Mouse (Mus musculus): ENCODE measurements at regions not wholly inside any gene's neighbourhood (a gene's known extent, or its start where the extent isn't known, plus 50 kb on each side); places are given as distances from the start of the nearest gene placed in this dataset.

GRCm38 (mm10) chr7:69326311-69326710 lies 577.3 kb upstream of the Arrdc4 start:
- DNase-seq (ENCODE audit: extremely low spot score in 1 of 2, low spot score in 1 of 2): no peak

GRCm38 (mm10) chr7:69277056-69277705 lies 528.1 kb upstream of the Arrdc4 start:
- no peak for DNase-seq (ENCODE audit: extremely low spot score in 1 of 2, low spot score in 1 of 2)

- no peak for DNase-seq (ENCODE audit: extremely low spot score in 1 of 2, low spot score in 1 of 2)
These were observed 527.5 kb upstream of the Arrdc4 start for GRCm38 (mm10) chr7:69276376-69277055.

GRCm38 (mm10) chr7:69273670-69274069 lies 524.6 kb upstream of the Arrdc4 start:
- DNase-seq (ENCODE audit: extremely low spot score in 1 of 2, low spot score in 1 of 2): no peak

- DNase-seq (ENCODE audit: extremely low spot score in 1 of 2, low spot score in 1 of 2): no peak
These were observed 495.5 kb upstream of the Arrdc4 start for GRCm38 (mm10) chr7:69244519-69244918.

- peak in 1 of 2 experiments; percentile 9 for DNase-seq (ENCODE audit: extremely low spot score in 1 of 2, low spot score in 1 of 2)
These were observed 484.3 kb upstream of the Arrdc4 start for GRCm38 (mm10) chr7:69233296-69233695.

GRCm38 (mm10) chr7:69217871-69218270 lies 468.8 kb upstream of the Arrdc4 start:
- peak; percentile 12 to 25 for DNase-seq (ENCODE audit: extremely low spot score in 1 of 2, low spot score in 1 of 2)

Measured in layer of hippocampus, postnatal 25 days (tissue).